Mouse (Mus musculus): ENCODE results near the gene Olfr1320. TPM values are rescaled to one million over a fixed set of nuclear protein-coding genes. Genes with fewer than 3 reads are reported as not detected.
"Not testable (repeated sequence)": the region's sequence is repeated elsewhere in the genome, so short reads cannot be mapped to it uniquely, and the experiment has no call there.

Gene Olfr1320
- total RNA-seq (2021), result not detected
- long read RNA-seq, experiment 1, result 0 reads
- long read RNA-seq, experiment 2, result 0 reads

GRCm38 (mm10) chrX:49672033-49672432, at the start of gene Olfr1320:
Olfr1320 (plus strand) TSS chrX:49672333.
- intact Hi-C loops (cut with DNase I), result no loop called here
- H3K4me3 ChIP-seq, result no peak within 1 kb of the TSS
- DNase-seq (ENCODE audit: extremely low spot score in 1 of 2, low spot score in 2 of 2), result no peak
- TF ChIP-seq CTCF (IDR thresholded peaks at IDR 0.05), result no peak
- H3K27ac ChIP-seq, result no peak within 1 kb of the TSS

- DNase-seq (ENCODE audit: extremely low spot score in 1 of 2, low spot score in 2 of 2), result no peak
- TF ChIP-seq CTCF (IDR thresholded peaks at IDR 0.05), result no peak
- Histone ChIP-seq H3K4me3 (no peak overlapping the region), H3K27ac (no peak overlapping the region)
- intact Hi-C loops (cut with DNase I), result no loop called here
Measured at GRCm38 (mm10) chrX:49627566-49627965, 44.6 kb upstream of the Olfr1320 start.

DNA sequence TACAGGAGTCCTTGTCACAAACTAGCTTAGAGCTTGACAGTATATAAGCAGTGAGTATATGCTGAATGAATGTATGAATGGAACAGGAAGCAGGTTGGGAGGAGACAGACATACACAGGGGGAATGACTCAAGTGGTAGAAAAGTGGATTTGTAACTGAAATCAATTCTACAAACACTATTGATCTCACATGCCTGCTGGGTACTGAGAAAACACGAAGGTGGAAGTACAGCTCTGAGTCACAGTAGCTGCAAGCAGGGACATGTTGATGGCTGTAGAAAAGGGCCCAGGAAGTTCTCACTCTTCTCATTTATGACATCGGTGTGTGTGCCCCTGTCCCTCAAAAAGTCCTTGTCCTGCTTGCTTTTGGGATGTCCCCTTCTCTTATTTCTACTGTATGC, 40.9 kb upstream of the Olfr1320 start:
- intact Hi-C loops (cut with DNase I), result no loop called here
- no peak for TF ChIP-seq CTCF (IDR thresholded peaks at IDR 0.05)
- Histone ChIP-seq H3K27ac (no peak overlapping the region), H3K4me3 (no peak overlapping the region)
- no peak for DNase-seq (ENCODE audit: extremely low spot score in 1 of 2, low spot score in 2 of 2)

GRCm38 (mm10) chrX:49660781-49661180, 11.4 kb upstream of the Olfr1320 start:
- H3K27ac ChIP-seq; intact Hi-C loops (cut with DNase I); H3K4me3 ChIP-seq: not testable (repeated sequence)
- DNase-seq (ENCODE audit: extremely low spot score in 1 of 2, low spot score in 2 of 2), result peak in 1 of 2 experiments; percentile 7

Other genes with a start within 250 kb of the Olfr1320 start
- gene Arhgap36, start 208.4 kb upstream of the Olfr1320 start, total RNA-seq (2021), result 1 to 10 TPM; 1.6 to 1.7 TPM
- gene Olfr1321, start 62.7 kb downstream of the Olfr1320 start, total RNA-seq (2021), result not detected
- gene Igsf1, start 125.4 kb downstream of the Olfr1320 start, total RNA-seq (2021), result 1 to 10 TPM; 2.4 to 4.1 TPM
- gene Olfr1322, start 219.2 kb downstream of the Olfr1320 start, total RNA-seq (2021), result not detected